Mouse (Mus musculus) cerebellum, postnatal 25 days (tissue): ENCODE measurements at regions not wholly inside any gene's neighbourhood (a gene's known extent, or its start where the extent isn't known, plus 50 kb on each side); places are given as distances from the start of the nearest gene placed in this dataset.
A peak's percentile ranks its signal among the peaks of the same experiment; 100 is the strongest.

Experiments used
- DNase-seq, 2 experiments: peaks; one replicate each; pipeline ENCODE4 v3.0.0; 2021; ENCODE audit warnings: mixed read lengths in 2 of 2

DNA sequence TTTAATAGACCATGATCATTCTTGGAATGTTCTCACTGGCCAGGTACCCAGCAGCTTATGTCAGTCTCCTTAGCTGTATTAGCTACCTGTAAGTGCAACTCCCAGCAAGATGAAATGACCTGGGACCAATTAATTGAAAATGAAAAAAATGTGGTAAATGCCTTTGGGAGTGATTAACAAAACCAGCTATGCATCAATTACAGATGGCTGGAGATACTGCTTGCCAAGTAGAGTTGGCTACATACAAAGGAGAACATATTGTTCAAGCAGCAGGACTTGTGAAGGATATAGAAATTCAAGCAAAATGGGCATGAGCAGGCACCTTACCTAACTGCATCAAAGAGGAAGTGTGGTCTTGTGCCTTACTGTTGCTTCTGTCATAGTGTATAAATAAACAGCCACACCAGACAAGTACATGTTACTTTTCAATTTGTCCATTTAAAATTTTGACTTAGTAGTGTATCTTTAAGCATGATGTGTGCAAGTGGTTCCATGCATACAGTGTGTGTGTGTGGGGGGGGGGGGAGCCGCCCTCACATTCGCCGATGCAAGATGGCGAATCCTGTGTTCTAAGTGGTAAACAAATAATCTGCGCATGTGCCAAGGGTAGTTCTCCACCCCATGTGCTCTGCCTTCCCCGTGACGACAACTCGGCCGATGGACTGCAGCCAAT lies 307.0 kb downstream of the Pcdh17 start:
- peak; percentile 20 to 49 for DNase-seq

DNA sequence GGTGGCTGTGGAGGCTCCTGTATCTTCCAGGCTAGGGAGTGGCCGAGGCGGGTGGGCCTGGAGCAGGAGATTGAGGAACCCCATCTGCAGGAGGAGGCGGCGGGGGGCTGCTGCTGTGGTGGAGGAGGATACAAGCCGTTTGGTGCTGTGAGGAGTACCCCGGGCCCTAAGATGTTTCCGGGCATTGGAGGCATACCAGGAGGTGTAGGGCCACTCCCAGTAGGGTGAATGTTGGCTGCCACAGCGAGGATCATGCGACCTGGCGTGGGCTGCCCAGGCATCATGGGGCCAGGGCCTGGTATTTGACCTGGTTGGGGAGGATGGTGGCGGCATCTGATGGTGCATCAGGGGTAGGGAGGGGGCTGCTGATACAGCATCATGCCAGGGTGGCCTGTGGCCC lies 314.2 kb downstream of the Pcdh17 start:
- no peak for DNase-seq

DNA sequence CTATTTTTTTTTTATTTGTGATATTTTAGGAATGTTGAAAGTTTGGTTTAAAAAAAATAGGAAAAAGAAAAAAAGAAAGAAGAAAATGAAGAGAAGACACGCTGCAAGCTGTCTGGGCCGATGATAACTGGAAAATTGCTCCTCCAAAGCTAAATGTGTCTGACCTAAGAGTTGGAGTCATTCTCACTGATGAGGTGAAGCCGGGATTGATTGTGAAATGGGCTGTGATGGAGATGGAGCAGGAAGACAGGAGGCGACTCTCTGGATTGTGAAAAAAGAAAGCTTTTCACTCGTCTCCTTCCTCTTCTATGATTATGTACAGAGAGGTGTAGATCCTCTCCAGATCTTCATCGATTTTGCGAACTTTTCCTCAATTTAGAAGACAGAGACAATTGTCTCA lies 349.8 kb downstream of the Pcdh17 start:
- DNase-seq, result no peak

DNA sequence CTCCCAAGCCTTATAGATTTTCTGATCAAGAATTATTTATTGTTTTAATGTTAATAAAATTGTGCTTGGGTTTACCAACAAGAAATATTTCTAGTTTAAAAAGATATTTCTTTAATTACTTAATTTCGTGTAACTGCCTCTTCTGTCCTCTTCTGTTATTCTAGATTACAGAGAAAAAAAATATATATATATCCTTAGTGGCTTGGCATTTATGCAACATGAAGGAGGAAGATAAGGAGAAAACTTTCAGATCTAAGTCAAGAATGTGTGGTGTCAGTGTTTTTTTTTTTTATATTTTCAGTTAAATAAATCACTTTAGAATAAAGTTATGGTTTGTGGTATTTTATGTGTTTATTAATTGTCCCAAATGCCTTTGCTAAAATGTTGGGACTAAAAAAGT lies 357.6 kb downstream of the Pcdh17 start:
- no peak for DNase-seq

DNA sequence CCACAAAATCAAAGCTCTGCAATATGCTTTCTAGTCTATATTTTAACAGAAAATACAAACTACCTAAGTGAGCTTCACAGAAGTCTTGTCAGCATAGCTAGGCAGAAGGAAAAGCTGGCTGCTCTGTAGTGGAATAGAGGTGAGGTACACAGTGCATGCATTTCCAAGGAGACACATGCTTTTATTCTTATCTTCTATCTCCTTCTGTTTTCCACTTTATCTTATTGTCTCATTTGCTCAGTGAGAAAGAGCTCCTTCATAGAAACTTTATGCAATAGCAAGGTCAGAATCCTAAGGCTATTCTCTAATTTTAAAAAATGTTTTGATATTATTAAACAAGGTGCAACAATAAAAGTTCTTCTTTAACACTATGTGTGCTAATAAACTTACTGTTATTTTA lies 359.3 kb downstream of the Pcdh17 start:
- no peak for DNase-seq
